Mouse (Mus musculus) CD4-positive helper T cell, adult 2 months (primary cell): ENCODE measurements around the gene Nmrk2.
A peak's percentile ranks its signal among the peaks of the same experiment; 100 is the strongest.

Source experiments
- DNase-seq: peaks from one replicate; pipeline ENCODE4 v3.0.0-alpha.2; 2012; ENCODE audit warnings: low read depth, missing footprints, low spot score

Gene Nmrk2

DNA sequence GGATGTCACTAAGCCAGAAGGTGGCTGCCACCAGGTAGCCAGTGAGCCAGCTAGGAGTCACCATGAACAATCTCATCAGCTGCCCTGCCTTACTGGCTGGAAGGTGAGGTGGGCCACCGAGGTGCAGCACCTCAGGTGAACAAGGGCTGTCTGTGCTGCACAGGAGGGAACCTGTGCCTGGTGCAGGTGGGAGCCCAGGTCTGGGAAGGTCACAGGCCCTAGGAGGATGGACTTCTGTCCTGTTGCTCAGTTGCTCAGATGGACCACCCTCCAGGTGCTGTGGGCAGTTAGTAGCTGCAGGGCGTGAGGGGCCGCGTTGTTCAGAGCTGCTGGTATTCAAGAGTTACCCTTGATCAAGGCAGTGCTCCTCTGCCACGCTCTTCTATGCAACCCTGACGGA lies 15.0 kb upstream of the Nmrk2 start:
- no peak for DNase-seq

DNA sequence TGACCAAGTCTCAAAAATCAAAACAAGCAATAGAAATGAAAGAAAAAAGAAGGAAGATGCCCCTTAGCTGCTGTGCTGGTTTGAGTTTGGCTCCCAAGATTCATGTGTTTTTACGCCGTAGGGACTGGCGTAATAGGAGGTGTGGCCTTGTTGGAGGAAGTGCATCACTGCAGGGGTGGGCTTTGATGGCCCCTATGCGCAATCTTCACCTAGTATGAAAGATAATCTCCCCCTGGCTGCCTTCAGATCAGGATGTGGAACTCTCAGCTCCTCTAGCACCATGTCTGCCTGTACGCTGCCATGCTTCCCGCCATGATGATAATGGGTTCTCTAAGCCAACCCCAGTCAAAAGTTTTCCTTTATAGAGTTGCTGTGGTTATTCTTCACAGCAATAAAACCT lies 14.4 kb upstream of the Nmrk2 start:
- DNase-seq, result no peak

DNA sequence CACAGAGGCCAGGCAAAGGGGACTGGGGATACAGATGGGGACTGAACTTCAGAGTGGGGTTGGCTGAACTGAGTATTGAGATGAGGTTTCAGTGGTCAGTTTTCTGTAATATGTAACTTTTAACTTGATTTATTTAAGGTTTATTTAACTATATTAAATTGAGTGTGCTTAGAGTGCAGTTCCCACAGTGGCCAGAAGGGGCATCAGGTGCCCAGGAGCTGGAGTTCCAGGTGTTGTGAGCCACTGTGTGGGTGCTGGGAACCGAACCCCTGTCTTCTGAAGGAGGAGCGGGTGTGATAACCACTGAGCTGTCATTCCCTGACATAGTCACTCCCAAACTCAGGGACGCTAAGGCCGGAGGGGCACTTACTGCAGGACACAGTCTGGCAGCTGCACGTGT lies 8.3 kb upstream of the Nmrk2 start:
- DNase-seq, result no peak

DNA sequence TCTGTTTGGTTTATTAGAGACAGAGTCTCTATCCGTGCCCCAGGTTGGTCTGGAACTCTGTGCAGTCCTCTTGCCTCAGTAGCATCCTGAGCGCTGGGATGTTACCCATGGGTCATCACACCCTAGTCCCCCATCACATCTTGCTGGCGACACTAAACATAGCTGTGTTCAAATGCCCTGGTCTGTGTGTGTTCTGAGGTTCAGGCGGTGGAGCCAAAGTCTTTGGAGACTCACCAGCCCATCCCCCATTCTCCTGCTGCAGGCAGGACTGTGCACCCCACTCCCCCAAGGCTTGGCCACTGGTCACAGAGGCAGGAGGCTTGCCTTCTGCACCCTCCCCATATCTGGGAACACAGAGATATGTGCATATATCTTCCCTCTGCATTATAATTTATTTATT lies 2.3 kb upstream of the Nmrk2 start:
- DNase-seq, result no peak

DNA sequence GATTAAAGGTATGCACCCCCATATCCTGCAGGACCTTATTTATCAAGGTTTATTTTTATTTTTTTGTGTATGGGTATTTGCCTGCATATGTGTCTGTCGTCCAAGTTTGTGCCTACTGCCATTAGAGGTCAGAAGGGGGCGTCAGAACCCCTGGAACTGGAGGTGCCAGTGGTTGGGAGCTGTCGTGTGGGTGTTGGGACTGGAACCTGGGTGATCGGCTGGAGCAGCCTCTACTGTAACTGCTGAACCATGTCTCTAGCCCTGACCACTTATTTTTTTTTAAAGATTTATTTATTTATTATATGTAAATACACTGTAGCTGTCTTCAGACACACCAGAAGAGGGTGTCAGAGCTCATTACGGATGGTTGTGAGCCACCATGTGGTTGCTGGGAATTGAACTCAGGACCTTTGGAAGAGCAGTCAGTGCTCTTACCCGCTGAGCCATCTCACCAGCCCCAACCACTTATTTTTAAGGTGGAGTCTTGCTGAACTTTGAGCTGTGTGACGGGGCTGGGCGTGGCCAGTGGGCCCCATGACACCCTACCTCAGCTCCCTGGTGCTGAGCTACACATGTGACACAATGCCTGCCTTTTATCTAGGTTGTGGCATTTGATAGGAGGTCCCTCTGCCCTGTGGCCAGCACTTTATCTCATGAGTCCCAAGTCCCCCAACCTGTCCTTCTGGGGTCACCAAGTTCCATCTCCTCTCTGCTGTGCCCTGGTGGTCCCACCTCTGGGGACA lies 1.3 kb upstream of the Nmrk2 start:
- no peak for DNase-seq

DNA sequence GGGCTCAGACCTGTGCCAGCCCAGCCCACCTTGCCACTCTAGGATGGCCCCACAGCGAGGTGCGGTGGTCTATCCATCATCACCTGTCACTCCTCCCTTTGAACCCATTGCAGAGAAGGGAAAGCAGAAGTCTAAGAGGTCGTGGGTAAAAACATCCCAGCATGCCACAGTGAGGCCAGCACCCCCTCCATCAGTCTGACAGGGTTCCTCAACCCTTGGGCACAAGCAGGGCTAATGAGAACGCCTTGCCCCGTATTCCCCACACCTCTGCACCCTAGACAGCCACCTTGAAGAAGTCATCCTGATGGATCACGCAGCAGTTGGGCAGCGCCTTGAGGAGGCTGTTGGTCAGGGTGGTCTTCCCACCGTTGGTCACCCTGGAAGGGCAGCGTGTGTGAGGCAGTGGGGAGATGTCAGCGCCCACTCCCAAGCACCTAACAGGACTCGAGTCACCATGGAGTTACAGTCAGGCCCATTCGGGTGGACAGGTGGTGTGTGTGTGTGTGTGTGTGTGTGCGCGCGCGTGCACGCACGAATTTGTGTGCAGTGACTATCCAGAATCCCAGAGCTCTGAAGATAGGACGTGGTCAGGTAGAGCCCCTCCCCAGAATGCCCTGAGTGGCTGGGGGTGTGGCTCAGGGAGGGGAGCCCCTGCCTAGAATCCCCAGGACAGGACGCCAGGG lies 1.1 kb downstream of the Nmrk2 start:
- DNase-seq, result no peak

DNA sequence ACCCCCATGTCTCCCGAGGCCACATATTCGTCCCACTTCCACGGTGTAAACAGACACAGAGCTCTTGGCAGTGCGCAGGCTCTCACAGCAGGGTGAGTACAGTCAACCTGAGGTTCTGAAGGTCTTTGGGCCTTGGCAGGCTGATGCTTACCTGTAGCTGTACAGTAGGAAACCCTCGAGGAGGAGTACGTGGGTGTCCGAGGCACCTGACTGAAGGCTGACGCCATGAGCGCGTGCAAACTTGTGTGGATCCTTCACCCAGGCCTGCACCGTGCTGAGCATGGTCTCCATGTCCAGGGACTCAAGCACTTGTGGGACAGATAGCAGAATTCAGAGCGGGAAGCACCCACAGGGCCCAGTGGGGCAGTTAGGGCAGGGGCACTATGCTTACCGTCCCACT lies 1.7 kb downstream of the Nmrk2 start:
- DNase-seq, result no peak

DNA sequence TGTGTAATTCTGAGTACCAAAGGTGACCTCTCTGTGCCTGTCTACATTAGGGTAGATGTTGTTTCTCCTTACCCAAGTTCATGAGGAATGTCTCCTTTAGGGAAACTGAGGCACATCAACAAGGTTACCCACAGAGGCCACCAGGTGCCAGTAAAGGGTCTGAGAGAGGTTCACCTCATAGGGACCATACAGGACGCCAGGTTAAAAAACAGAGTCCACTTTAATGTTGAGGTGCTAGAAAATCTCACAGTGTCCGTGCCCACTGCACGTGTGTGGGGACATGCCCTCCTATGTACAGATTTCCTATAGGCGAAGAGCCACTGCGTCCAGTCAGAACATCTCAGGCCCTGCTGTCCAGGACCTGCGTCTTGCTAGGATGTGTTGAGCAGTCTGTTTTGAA lies 2.9 kb downstream of the Nmrk2 start:
- no peak for DNase-seq

DNA sequence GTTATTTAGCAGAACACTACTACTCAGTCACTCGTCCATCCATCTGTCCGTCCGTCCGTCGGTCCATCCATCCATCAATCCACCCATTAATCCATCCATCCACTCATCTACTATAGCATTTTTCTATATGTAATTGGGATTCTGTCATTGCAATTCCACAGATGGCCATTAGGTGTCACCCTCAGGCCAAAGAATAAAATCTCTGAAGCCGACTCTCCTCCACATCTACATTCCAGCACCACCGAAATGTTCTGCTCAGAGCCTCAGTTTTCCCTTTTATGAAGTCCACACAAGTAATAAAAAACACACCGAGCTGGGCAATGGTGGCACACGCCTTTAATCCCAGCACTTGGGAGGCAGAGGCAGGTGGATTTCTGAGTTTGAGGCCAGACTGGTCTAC lies 3.6 kb downstream of the Nmrk2 start:
- peak; percentile 71 for DNase-seq

DNA sequence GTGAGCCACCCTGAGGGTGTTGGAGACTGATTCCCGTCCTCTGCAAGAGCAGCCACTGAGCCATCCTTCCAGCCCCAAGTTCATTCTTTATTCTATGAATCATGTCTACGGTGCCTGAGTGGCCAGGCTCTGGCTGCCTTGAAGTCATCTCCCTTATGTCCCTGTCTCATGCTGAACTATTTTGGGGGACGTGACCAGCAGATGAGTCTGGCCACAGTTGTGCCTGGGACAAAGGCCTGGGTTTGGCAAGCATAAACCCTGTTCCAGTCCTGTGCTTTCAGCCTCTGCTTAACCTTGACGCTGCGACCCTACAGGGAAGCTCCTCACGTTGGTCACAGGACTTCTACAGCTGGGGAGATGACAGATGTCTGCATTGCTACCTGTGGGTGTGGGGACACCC lies 4.5 kb downstream of the Nmrk2 start:
- DNase-seq, result no peak

DNA sequence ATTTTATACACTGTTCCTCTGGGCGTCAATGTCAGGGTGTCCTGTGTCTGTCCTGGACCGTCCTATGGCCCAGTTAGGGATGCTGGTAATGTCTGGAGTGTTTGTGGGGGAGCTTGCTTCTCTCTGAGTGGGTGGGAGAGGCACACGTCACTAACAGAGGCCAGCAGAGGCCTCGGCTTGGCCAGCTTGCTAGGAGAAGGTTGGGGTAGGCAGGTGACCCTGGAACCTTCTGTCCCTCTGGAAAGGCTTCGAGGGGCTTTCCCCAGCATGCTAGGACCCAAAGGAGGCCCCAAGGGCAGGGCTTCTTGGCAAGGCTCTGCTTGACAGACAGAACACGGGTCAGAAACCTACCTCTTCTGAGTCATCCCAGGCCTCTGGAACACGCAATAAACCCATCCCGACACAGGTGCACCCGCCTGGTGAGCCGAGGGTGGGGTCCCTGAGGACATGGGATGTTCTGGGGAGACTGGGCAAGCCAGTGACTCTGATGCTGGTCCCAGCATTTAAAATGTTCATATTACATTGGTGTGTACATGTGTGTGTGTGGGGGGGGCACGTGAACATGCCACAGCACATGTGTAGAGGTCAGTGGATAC lies 5.3 kb downstream of the Nmrk2 start:
- DNase-seq, result no peak

DNA sequence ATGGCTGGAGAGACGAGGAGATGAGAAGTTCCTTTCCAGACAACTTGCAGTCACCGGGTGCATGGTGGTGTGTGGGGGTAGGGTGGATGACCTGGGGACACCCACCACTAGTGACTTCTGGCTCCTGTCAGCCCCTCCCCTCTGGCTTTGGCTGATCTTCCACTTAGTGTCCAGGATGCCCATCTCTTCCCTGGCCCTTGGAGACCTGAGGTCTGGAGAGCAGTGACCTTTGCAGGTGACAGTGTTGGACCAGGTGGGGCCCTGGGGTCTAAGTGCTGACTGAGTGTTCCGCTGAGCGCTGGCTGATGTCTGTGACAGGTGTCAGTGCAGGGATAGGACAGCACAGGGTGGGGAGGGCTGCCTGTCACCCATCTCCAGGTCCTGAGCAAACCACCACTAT lies 6.6 kb downstream of the Nmrk2 start:
- DNase-seq, result no peak

DNA sequence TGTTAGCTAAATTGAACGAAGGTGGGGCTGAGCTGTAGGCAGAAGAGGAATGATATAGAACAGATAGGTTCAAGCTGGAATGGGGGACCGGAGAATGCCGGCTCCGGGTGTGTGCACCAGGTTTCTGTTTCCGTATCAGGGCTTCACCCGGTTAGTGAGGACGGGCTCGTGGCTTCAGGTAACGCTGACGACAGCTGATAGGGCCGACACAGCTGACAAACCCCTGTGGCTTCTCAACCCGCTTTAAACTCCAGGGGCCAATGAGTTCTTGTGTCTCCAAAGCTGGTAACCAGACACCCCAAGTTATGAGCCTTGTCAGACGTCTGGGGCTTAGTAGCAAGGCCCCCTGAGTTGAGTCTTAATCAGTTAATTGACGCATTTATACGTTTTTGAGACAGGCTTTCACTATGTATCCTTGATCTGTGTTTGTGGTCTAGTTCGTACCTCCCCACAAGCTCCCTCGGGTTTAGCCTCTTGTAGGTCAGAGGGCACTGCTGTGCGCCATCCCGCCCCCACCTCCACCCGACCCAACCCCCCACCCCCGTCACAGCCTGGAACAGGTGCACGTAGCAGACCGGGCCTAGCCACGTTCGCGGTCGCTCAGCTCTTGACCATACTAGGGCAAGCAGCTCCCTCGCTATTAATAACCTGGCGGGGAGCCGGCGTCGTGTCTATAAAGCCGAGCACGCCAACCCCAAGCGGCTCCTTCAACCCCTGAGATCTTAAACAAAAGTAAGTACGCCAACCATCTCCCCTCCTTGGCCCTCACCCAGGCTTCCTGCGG lies 7.7 kb downstream of the Nmrk2 start:
- peak; percentile 79 for DNase-seq

DNA sequence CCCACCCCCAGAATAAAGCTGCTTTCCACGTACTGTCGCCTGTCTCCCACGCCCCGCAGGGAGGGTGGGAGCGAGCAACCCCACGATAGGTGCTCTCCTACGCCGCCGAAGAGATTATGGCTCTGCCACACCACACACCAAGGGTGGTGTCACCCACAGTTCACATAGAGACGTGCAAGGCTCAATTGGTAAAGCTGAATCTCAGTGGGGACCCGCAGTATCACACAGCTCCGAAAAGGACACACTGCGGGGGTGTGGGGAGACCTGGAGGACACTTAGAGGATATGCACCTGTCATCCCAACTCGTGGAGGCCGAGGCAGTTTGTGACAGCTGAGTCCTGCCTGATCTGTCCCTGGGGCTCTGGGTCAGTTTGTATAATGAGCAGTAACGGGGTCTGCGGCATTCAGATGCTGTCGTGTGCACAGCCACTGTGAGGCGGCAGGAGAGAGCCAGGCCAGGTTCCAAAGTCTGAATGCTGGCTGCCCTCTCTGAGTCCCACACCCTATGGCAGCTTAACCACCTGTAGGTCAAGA lies 8.8 kb downstream of the Nmrk2 start:
- no peak for DNase-seq

DNA sequence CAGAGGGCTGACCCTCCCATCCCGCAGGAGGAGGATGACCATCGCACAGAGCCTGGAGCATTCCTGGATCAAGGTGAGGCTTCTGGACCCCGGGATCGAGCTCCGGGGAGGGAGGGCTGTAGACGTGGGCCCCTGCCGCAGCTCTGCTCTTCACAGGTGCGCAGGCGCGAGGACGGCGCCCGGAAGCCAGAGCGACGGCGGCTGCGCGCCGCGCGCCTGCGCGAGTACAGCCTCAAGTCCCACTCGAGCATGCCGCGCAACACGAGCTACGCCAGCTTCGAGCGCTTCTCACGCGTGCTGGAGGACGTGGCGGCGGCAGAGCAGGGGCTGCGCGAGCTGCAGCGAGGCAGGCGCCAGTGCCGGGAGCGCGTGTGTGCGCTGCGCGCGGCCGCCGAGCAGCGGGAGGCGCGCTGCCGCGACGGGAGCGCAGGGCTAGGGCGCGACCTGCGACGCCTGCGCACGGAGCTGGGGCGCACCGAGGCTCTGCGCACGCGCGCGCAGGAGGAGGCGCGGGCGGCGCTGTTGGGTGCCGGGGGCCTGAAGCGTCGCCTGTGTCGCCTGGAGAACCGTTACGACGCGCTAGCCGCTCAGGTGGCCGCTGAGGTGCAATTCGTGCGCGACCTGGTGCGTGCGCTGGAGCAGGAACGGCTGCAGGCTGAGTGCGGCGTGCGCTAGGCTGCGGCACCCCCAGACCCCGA lies 9.4 kb downstream of the Nmrk2 start:
- peak; percentile 95 for DNase-seq

DNA sequence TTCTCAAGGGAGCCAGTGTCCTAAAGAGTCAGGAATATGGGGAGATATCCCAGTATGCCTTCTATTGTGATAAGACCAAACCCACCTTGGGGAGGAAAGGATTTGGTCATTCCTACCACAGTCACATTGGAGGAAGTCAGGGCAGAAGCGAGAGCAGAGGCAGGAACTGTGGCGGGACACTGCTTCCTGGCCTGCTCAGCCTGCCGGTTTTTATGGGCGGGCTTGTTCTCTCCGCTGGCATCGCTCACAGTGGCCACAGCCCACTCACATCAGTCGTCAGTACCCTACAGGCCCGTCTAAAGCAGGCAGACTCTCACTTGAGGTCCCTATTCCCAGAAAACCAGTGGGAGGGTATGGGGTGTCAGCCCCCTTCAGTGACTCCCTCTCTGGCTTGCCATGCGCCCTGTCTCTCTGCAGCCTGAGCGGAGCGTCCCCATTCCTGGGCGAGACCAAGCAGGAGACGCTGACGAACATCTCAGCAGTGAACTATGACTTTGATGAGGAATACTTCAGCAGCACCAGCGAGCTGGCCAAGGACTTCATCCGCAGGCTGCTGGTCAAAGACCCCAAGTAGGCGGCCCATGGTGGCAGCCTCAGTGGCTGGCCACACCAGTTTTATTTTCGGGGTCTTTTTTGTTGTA lies 10.4 kb downstream of the Nmrk2 start:
- no peak for DNase-seq

DNA sequence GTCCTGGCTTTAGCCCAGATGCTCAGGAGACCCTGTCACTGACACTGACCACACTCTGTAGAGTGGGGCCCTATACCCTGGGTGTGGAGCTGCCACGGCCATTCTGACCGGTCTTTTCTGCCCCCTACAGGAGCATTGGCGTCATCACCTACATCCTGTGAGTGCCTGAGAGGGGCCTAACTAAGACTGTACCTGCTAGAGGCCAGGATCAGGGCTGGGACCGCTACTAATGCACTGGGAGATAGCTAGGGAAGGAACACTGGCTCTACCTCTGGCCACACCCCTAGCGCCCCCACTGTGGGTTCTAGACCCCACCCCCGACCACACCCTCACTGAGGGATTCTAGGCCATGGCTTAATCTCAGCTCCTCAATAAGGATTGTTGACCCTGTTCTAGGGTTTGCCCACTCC lies 10.9 kb downstream of the Nmrk2 start:
- no peak for DNase-seq

DNA sequence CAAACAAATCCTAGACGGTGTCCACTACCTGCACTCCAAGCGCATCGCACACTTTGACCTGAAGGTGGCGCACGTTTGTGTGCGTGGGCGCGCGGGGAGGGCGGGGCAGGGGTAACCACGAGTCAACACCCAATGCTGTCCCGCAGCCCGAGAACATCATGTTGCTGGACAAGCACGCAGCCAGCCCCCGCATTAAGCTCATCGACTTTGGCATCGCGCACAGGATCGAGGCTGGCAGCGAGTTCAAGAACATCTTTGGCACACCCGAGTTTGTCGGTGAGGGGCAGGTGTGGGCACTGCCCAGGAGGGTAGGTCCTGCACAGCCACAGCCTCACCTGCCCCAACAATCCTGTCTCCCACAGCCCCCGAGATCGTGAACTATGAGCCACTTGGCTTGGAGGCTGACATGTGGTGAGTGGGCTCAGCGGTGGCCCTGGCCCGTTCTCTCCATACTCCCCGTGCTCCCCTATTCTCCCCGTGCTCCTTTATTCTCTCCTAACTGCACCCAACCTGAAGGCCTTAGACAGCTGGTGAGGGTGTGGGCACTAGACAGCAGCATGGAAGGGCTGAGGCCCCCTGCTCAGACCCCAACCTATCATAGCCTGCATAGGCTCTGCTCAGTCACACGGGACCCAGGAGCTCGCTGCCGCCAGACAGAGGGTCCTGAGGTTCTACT lies 11.5 kb downstream of the Nmrk2 start:
- DNase-seq, result peak; percentile 40

DNA sequence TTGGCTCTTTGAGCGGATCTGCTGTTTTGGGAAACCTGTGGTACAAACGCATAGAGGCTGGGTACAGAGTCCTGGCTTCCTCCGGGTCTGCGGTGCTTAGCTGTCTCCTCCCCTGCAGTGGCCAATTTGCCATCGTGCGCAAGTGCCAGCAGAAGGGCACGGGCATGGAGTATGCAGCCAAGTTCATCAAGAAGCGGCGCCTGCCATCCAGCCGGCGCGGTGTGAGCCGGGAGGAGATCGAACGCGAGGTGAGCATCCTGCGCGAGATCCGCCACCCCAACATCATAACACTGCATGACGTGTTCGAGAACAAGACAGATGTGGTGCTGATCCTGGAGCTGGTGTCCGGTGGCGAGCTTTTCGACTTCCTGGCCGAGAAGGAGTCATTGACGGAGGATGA lies 12.0 kb downstream of the Nmrk2 start:
- DNase-seq, result no peak

DNA sequence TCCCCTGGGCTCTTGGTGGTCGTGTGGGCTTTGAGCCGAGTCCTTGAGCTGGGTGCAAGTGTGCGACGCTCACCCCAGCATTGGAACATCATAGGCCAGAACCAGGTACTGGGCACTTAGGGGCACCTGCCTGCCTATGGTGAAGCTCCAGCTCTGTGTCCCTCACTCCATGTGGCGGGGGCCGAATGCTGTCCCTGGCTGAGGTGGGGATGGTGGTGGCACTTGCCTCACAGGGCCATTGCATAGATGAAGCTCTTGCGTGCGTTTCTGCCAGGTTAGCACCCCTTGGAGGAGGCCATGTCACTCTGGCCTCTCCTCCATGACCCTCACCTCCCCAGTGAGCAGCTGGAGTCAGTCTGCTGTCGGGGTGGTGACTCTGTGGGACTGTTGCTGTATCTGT lies 14.7 kb downstream of the Nmrk2 start:
- no peak for DNase-seq
